Mouse (Mus musculus): ENCODE measurements around the gene Ift140.

GRCm38 (mm10) chr17:25065189-25065588, 49.3 kb downstream of the Ift140 start:
- no peak for TF ChIP-seq CTCF (conservative IDR thresholded peaks at IDR 0.05; ENCODE audit: insufficient read depth, insufficient read length, low read depth, low read length)
- TF ChIP-seq POLR2A (IDR thresholded peaks at IDR 0.05; ENCODE audit: low read depth, low read length) = no peak

Measured in kidney, adult 2 months (tissue).